Mouse (Mus musculus): Measurements from ENCODE around the gene Mgp. TPM values are rescaled to one million over a fixed set of nuclear protein-coding genes. Genes with fewer than 3 reads are reported as not detected.

The Mgp gene
- total RNA-seq, 2 experiments from 2014 or later = 52.8 to 161 TPM

DNA sequence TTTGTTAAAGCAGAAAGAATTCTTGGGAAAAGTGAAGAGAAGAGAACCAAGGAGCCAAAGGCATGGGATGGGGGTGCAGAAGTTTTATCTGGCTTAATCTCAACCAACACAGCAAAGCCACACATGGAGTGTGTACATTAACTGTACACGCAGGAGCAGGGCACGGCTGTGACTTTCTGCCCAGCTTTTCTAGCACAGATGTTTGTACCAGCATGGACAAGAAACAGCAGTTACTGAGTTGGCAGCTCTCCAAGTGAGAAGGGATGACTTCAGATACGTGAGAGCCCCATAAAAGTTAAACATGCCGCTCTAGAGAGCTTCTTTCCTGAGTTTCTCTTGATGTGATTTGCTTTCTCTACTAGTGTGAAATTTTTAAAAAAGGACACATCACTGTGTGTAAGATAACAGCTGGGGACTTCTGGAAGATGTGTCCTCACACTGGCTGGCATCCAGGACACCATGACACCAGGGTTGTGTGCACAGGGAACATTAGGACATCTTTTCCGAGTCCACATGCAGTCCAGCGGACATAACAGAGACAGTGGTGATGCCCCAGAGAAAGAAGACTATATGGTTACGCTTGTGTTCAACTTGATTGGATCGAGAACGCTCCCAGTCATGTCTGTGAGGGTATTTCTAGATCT lies 34.7 kb upstream of the Mgp start:
- Histone ChIP-seq H3K27ac (peak overlapping the region; percentile 48), H3K4me3 (no peak overlapping the region)
- peak; percentile 29 for DNase-seq
- intact Hi-C loops (cut with DNase I) = no loop called here
- TF ChIP-seq CTCF (IDR thresholded peaks at IDR 0.05) = no peak

DNA sequence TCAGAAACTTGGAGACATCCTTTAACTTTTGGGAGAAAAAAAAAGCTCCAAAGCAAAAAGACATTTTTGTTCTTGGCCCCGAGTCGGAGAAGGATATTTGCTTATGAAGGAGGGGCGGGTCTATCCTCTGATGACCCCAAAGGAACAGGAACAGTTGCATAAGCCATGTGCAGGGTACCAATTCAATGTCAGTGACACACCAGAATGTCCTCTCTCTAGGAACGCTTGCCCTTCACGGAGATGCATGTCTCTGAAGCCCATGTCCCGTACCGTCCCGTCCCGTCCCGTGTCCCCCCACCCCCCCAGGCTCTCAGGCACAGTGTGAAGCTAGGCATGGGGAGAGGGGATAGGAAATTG lies 31.3 kb upstream of the Mgp start:
- TF ChIP-seq CTCF (IDR thresholded peaks at IDR 0.05) = no peak
- Histone ChIP-seq H3K27ac (peak overlapping the region; percentile 78), H3K4me3 (no peak overlapping the region; the same call in 1 of the 2 replicates)
- peak; percentile 35 for DNase-seq
- intact Hi-C loops (cut with DNase I) = no loop called here

DNA sequence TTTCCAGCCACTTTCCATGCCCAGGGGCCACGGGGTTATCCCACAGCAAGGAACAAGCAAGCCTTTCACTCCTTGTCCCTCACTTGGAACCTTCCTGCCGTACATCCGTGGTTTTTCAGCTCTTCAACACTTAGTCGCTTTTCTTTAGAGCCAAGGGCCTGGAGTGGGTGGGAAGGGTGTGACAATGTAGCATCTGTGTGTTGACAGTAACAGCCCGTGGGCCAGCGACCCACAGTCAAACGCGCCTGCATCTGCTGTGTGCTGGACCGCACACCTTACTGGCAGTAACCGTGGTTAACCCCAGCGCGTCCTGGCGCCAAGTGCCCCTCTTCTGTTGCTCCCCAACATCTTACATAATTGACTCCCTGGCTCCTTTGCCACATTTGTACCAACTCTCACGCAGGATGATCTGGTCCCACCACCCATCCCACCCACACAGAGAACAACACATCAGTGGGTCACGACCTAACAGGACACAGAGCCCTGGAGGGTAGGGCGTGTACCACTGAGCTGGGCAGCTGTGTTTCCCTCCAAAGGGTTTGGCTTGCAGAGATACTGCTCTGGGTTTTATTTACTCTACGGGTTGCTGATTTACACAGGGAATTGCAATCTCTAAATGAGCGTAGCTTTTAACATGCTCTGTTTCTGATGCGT lies 30.8 kb upstream of the Mgp start:
- intact Hi-C loops (cut with DNase I) = no loop called here
- no peak for TF ChIP-seq CTCF (IDR thresholded peaks at IDR 0.05)
- Histone ChIP-seq H3K27ac (peak overlapping the region; percentile 78), H3K4me3 (peak overlapping the region; percentile 9)
- DNase-seq = peak; percentile 24

DNA sequence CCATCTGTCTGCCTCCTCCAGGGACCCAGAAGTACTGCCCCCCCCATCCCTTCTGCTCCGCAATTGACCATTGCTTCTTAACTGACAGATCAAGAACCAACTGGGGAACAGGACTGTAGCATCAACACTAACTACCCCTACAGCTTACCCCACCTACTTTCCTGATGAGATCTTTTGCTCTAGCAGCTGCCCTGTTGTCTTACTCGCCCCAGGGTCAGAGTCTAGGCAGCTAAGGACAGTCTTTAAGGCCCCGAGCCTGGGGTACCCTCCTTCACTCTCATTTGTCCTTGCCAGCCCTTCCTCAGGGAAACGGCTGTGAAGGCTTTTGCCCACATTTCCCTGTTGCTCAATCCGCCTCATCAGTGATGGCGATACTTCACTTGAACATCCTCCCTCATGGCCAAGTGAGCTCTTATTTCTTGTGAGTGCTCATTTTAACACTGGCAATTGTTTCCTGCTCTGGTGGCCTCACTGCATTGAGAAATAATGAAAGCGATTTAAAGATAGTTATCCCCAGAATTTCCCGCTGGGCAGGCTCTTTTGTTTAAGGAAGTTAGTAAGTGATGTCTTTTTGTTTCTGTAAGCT lies 28.4 kb upstream of the Mgp start:
- no peak for DNase-seq
- intact Hi-C loops (cut with DNase I) = no loop called here
- Histone ChIP-seq H3K4me3 (no peak overlapping the region), H3K27ac (no peak overlapping the region)
- TF ChIP-seq CTCF (IDR thresholded peaks at IDR 0.05) = no peak

DNA sequence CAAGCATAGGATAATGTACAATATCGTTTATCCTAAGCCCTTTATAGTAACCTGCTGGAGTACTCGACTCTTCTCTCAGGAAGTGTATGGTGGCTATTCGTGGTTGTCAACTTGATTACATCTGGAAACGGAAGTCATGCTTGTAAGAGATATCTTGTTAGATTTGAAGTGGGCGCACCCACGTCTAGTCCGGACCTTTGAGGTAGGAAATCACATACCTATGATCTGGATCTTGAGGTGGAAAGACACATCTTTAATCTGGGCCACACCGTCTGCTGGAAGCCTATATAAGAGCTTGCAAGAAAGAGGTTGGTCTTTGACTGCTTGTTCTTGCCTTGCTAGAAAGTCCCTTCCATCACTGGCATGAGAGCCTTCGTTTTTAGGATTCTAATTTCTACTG lies 26.9 kb upstream of the Mgp start:
- Histone ChIP-seq H3K4me3 (no peak overlapping the region), H3K27ac (no peak overlapping the region)
- no peak for DNase-seq
- TF ChIP-seq CTCF (IDR thresholded peaks at IDR 0.05) = no peak
- intact Hi-C loops (cut with DNase I) = no loop called here

DNA sequence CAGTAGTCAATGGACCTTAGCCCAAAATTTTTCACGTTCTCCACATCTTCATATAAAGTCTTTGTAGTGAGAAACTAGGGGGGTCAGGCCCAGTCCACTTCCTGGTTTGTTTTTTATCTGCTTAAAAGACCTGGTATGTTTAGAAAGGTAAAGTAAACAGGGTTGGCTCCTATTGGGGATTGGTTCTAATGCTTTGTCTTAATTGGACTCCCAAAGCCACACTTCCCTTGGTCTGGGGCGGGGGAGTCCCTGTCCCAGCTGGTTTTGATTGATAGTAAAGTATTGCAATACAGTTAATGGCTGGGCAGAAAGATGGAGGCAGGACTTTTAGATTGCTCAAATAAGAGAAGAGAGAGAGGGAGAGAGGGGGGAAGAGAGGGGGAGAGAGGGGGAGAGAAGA lies 25.4 kb upstream of the Mgp start:
- Histone ChIP-seq H3K4me3 (no peak overlapping the region), H3K27ac (peak overlapping the region; percentile 54; the same call in 1 of the 2 replicates)
- no peak for DNase-seq
- no peak for TF ChIP-seq CTCF (IDR thresholded peaks at IDR 0.05)
- intact Hi-C loops (cut with DNase I) = no loop called here

DNA sequence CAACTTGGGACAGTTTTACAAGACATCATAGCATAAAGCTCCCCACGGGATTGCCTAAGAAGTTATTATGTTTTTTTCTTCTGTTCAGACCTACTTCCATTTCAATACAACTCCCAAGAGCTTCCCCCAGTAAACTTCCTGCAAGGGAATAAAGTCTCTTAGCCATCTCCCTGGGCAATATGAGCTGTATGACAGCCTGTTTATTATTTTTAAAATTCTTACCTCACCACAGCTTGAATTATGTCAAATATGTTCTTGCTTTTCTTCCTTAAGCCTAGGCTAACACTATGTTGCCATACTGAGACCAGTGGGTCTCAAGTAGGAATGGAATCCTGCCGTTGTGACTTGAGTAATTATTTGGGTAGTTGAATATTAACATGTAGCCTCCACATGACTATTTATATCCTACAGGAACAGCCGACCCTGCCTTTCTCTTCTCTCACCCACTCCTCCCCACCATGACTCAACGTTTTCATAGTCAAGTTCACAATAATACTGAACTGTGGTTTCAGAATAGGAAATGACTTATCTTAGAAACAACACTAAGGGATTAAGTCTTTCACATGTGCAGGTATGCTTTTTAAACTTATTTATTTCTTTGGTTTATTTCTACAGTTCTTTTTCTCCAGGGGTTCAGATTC lies 24.9 kb upstream of the Mgp start:
- no peak for TF ChIP-seq CTCF (IDR thresholded peaks at IDR 0.05)
- Histone ChIP-seq H3K27ac (peak overlapping the region; percentile 54; the same call in 1 of the 2 replicates), H3K4me3 (no peak overlapping the region)
- DNase-seq = no peak
- intact Hi-C loops (cut with DNase I) = no loop called here

DNA sequence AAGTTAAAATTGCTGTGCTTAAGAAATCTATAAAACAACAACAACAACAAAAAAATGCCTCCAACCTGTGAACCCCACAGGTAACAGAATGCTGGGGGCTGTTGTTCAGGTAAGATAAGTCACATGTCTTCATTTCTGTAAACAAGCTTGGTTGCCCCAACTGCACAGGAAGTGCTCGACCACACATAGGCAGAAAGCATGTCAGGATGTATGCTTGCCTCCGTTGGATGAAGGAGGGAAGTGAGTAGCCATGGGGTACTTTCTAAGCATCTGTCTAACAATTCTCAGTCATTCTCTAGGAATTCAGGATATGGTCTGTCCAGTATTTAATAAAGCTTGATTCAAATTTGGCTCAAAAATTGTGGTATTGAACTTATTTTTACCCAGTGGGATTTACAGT lies 23.3 kb upstream of the Mgp start:
- H3K4me3 ChIP-seq = no peak overlapping the region
- intact Hi-C loops (cut with DNase I) = no loop called here
- peak overlapping the region; percentile 75 for H3K27ac ChIP-seq
- TF ChIP-seq CTCF (IDR thresholded peaks at IDR 0.05) = no peak
- DNase-seq = no peak

DNA sequence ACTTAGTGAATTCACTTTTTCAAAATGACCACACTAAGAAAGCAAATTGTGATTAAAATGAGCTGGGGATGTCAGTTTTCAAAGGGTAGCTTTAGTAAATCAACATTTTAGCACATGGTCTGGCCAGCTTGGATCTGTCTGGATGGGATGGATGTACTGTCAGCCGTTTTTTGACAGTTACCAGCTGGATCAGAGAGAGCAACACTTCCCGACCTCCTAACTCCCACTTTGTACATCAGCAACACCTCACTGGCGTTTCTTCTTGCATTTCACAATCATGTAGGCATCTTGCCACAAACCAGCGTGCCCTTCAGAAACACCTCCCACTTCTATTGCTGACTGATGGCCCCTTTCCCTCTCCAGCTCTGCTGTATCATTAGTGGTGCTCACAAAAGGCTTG lies 22.6 kb upstream of the Mgp start:
- H3K4me3 ChIP-seq = no peak overlapping the region
- intact Hi-C loops (cut with DNase I) = no loop called here
- no peak for TF ChIP-seq CTCF (IDR thresholded peaks at IDR 0.05)
- peak overlapping the region; percentile 75 for H3K27ac ChIP-seq
- DNase-seq = no peak

DNA sequence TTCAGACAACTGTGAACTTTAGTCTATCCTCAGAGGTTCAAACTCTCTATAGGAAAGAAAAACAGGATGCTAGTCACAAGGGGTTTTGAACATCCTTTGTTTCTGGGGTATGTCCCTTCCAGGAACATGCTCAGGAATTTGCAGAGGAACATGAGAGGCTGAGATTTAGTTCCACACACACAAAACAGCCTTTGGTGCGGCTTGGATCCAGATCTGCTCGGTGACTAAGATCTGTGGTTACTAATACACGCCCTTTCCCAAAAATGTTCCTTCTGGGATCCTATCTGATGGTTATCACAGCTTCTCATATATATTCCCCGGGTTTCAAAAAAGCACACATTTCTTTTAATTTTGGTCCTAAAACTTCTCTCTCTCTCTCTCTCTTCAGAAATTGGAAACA lies 22.2 kb upstream of the Mgp start:
- peak; percentile 53 for DNase-seq
- no peak for TF ChIP-seq CTCF (IDR thresholded peaks at IDR 0.05)
- H3K27ac ChIP-seq = peak overlapping the region; percentile 75
- intact Hi-C loops (cut with DNase I) = no loop called here
- no peak overlapping the region for H3K4me3 ChIP-seq

DNA sequence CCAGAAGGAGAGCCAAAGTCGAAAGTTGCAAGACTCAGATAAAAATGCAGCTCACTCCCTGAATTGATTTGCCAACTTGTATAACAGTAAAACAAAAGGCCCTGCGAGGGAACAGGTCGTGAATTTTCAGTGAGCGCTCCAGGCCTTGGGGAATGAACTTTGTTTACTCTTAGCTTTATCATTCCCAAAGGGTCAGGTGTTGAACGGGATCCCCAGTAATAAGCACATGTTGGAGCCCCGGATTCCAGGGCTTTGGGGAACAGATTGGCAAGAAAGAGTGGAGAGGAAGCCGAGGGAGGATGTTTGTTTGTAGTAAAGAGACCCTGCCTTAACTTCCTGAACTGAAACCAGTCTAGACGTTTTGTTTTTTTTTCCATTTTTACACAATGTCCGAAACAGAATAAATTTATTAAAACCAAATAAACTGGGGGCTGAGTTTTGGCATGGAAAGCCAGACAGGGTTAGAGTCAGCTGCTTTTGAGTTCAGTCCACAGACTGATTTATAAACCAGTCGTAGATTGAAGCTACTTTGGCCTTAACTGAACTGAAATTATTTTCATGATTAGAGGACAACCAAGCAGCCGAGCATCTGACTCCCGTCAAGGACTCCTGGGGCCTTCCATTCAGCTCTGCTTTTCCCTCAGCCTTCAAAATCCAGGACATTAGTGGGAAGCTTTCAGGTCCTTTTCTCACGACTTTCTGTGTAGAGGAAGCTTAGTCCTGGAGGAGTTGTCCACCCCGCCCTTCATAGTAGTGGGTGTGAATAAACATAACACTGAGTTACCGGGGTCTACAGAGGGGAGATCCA lies 19.1 kb upstream of the Mgp start:
- peak overlapping the region; percentile 72 for H3K27ac ChIP-seq
- intact Hi-C loops (cut with DNase I) = no loop called here
- TF ChIP-seq CTCF (IDR thresholded peaks at IDR 0.05) = no peak
- H3K4me3 ChIP-seq = no peak overlapping the region
- DNase-seq = no peak

DNA sequence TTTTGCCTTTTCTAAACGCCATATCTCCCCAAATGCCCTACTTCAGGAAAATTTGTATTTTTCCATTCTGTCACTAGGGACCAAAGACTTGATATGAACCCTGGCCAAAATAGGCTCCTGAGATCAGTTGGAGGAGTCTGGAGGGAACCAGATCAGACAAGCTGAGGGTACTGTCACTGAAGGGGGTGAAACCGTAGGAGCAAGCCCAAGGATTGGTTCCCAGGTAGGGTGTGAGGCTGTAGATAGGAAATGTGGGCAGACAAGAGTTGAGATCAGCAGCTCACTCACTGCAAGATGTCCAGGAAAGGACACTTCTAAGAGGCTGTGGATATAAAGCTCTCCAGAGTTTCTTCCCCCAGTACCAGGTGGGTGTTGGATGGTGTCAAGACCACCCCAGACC lies 16.4 kb upstream of the Mgp start:
- H3K4me3 ChIP-seq = peak overlapping the region; percentile 15; the same call in 1 of the 2 replicates
- intact Hi-C loops (cut with DNase I) = no loop called here
- TF ChIP-seq CTCF (IDR thresholded peaks at IDR 0.05) = no peak
- no peak for DNase-seq
- H3K27ac ChIP-seq = peak overlapping the region; percentile 72

All from gastrocnemius, adult 2 months (tissue).